Mouse (Mus musculus): ENCODE results near the gene Rhov. TPM values are rescaled to one million over a fixed set of nuclear protein-coding genes. Genes with fewer than 3 reads are reported as not detected.
A peak's percentile ranks its signal among the peaks of the same experiment; 100 is the strongest.

The Rhov gene
- polyA plus RNA-seq, 1 experiment from 2014 or later: 20.9 TPM

DNA sequence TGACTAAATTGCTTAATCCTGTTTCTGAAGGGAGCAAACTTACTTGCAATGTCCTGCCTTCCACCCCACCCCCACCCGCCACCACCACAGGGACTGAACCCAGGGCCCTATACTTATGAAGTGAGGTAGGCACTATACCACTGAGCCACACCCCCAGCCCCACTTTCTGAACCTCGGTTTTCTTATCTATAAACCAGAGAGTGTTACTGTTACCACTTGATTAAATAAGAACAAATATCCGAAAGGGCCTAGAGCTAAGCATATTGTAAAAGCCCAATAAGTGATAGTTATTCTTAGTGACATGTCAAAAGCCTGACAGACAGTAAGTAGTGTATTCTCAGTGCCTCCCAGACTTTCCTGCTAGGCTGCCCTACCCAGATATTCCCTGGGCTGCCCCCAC is 33.3 kb upstream of the Rhov start:
- H3K9me3 ChIP-seq (ENCODE audit: control insufficient read depth, low read length): no peaks in the 10 kb centered on the region
- no peak overlapping the region for H3K9ac ChIP-seq
- H3K4me3 ChIP-seq (replicated peaks; ENCODE audit: low read length): no peak overlapping the region
- WGBS: 64% methylated on average over 3 of the region's 3 CpGs
- peaks cover 2% of the 10 kb centered on the region for H3K36me3 ChIP-seq (replicated peaks; ENCODE audit: control insufficient read depth, insufficient read depth)
- H3K27me3 ChIP-seq (ENCODE audit: control insufficient read depth, insufficient read depth, low read length): no peaks in the 10 kb centered on the region
- no peak overlapping the region for H3K4me2 ChIP-seq (replicated peaks)
- peaks cover 2% of the 10 kb centered on the region; the same call in 1 of the 2 replicates for H3K4me1 ChIP-seq (replicated peaks; ENCODE audit: control insufficient read depth, insufficient read depth, low read length)
- ATAC-seq (ENCODE audit: low FRiP score): no peak
- H3K27ac ChIP-seq: no peak overlapping the region
- DNase-seq (ENCODE audit: low spot score): no peak

DNA sequence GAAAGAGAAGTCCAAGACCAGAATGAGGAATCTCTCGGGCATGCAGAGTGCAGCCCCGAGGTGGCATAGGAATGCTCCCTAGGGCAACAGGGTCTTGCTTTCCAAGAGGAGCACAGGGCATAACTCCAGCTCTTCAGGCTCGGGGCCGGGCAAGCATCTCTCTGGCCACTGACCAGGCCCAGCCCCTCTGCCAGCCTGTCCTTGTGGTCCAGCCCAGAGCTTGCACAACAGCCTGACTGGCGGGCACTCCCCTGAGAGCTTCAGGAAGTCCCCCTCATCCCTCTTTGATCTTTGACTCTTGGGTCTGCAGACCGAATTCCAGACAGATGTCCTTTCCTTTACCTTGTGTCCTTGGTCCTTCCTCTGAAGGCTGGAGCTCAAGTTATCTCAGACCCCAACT is 31.8 kb upstream of the Rhov start:
- no peaks in the 10 kb centered on the region for H3K9me3 ChIP-seq (ENCODE audit: control insufficient read depth, low read length)
- H3K27ac ChIP-seq: no peak overlapping the region
- H3K9ac ChIP-seq: no peak overlapping the region
- H3K27me3 ChIP-seq (ENCODE audit: control insufficient read depth, insufficient read depth, low read length): no peaks in the 10 kb centered on the region
- peaks cover 17% of the 10 kb centered on the region for H3K36me3 ChIP-seq (replicated peaks; ENCODE audit: control insufficient read depth, insufficient read depth)
- ATAC-seq (ENCODE audit: low FRiP score) (no peak), DNase-seq (ENCODE audit: low spot score) (no peak)
- 82% methylated on average over 6 of the region's 6 CpGs for WGBS
- H3K4me2 ChIP-seq (replicated peaks): no peak overlapping the region
- H3K4me1 ChIP-seq (replicated peaks; ENCODE audit: control insufficient read depth, insufficient read depth, low read length): peaks cover 2% of the 10 kb centered on the region; the same call in 1 of the 2 replicates
- no peak overlapping the region for H3K4me3 ChIP-seq (replicated peaks; ENCODE audit: low read length)

DNA sequence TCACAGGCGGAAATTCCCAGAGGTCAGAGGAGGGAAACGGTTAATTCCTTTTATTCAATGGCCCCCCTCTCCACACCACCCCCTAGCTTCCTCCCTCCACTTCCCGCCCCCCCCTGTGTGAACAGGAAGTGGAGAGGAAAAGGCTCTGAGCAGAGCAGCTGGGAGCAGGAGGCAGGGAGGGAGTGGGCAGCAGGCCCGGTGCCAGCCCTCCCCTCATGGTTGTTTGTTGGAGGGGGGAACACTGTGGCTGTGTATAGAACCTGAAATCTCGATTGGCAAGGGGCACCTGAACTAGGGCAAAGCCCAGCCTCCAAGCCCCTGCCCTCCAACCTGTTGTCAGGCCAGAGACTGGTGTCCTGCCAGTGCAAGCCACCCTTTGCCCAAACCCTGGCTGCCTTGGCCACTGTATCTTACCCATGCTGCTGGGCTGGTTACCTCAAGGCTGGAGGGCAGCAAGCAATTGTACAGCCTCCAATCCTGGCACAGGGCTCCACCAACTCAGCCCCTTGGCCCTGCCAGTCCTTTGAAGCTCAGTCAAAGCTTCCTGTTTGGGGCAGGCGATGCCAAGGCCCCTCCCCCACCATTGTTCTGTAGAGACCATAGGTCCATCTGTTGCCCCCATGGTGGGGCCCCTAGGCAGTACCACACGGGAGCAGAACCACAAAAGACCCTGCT is 29.9 kb upstream of the Rhov start:
- peak; percentile 37 for ATAC-seq (ENCODE audit: low FRiP score)
- no peak for DNase-seq (ENCODE audit: low spot score)
- 37% methylated on average over 7 of the region's 7 CpGs for WGBS
- H3K9ac ChIP-seq: no peak overlapping the region
- H3K4me1 ChIP-seq (replicated peaks; ENCODE audit: control insufficient read depth, insufficient read depth, low read length): peaks cover 2% of the 10 kb centered on the region; the same call in 1 of the 2 replicates
- H3K4me3 ChIP-seq (replicated peaks; ENCODE audit: low read length): no peak overlapping the region
- no peaks in the 10 kb centered on the region for H3K27me3 ChIP-seq (ENCODE audit: control insufficient read depth, insufficient read depth, low read length)
- peaks cover 36% of the 10 kb centered on the region for H3K36me3 ChIP-seq (replicated peaks; ENCODE audit: control insufficient read depth, insufficient read depth)
- no peak overlapping the region for H3K4me2 ChIP-seq (replicated peaks)
- peak overlapping the region; percentile 65; the same call in 1 of the 2 replicates for H3K27ac ChIP-seq
- H3K9me3 ChIP-seq (ENCODE audit: control insufficient read depth, low read length): no peaks in the 10 kb centered on the region

- Histone ChIP-seq H3K4me3 (replicated peaks; ENCODE audit: low read length) (no peak overlapping the region), H3K9me3 (ENCODE audit: control insufficient read depth, low read length) (no peaks in the 10 kb centered on the region), H3K4me2 (replicated peaks) (no peak overlapping the region), H3K9ac (no peak overlapping the region), H3K4me1 (replicated peaks; ENCODE audit: control insufficient read depth, insufficient read depth, low read length) (peaks cover 2% of the 10 kb centered on the region; the same call in 1 of the 2 replicates), H3K27ac (peak overlapping the region; percentile 65; the same call in 1 of the 2 replicates), H3K27me3 (ENCODE audit: control insufficient read depth, insufficient read depth, low read length) (no peaks in the 10 kb centered on the region), H3K36me3 (replicated peaks; ENCODE audit: control insufficient read depth, insufficient read depth) (peaks cover 41% of the 10 kb centered on the region)
- DNase-seq (ENCODE audit: low spot score) (no peak), ATAC-seq (ENCODE audit: low FRiP score) (peak; percentile 54)
- 5% methylated on average over 15 of the region's 15 CpGs for WGBS
Measured at GRCm38 (mm10) chr2:119299981-119300818, 29.1 kb upstream of the Rhov start.

DNA sequence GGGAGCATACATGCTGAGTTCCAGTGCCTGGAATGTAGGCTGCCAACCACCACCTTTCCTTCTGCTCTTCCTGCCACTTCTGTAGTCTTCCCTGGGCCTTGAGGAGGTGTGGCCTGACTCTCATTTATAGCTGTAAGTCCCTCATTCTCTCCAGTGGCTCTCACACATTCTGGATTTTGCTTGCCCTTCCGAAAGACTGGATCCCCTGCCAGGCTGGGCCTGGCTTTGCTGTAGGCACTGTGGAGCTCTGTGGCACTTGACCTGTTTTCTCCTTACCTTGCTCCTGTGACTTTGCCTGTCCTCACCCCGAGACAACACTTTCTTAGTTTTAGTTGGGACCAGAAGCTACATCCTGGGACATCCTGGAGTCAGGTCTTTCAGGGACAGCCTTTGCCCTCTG is 27.8 kb upstream of the Rhov start:
- Histone ChIP-seq H3K4me1 (replicated peaks; ENCODE audit: control insufficient read depth, insufficient read depth, low read length) (no peaks in the 10 kb centered on the region), H3K27ac (no peak overlapping the region), H3K4me3 (replicated peaks; ENCODE audit: low read length) (no peak overlapping the region), H3K36me3 (replicated peaks; ENCODE audit: control insufficient read depth, insufficient read depth) (peaks cover 55% of the 10 kb centered on the region), H3K27me3 (ENCODE audit: control insufficient read depth, insufficient read depth, low read length) (no peaks in the 10 kb centered on the region), H3K4me2 (replicated peaks) (no peak overlapping the region), H3K9me3 (ENCODE audit: control insufficient read depth, low read length) (no peaks in the 10 kb centered on the region), H3K9ac (no peak overlapping the region)
- DNase-seq (ENCODE audit: low spot score): no peak
- WGBS: 92% methylated on average over 2 of the region's 2 CpGs
- ATAC-seq (ENCODE audit: low FRiP score): no peak

- no peaks in the 10 kb centered on the region for H3K4me1 ChIP-seq (replicated peaks; ENCODE audit: control insufficient read depth, insufficient read depth, low read length)
- no peaks in the 10 kb centered on the region for H3K27me3 ChIP-seq (ENCODE audit: control insufficient read depth, insufficient read depth, low read length)
- H3K4me2 ChIP-seq (replicated peaks): no peak overlapping the region
- H3K9ac ChIP-seq: no peak overlapping the region
- H3K36me3 ChIP-seq (replicated peaks; ENCODE audit: control insufficient read depth, insufficient read depth): peaks cover 60% of the 10 kb centered on the region
- 52% methylated on average over 5 of the region's 5 CpGs for WGBS
- ATAC-seq (ENCODE audit: low FRiP score) (no peak), DNase-seq (ENCODE audit: low spot score) (peak; percentile 81)
- no peak overlapping the region for H3K27ac ChIP-seq
- H3K4me3 ChIP-seq (replicated peaks; ENCODE audit: low read length): no peak overlapping the region
- no peaks in the 10 kb centered on the region for H3K9me3 ChIP-seq (ENCODE audit: control insufficient read depth, low read length)
Measured at GRCm38 (mm10) chr2:119298330-119298729, 27.3 kb upstream of the Rhov start.

DNA sequence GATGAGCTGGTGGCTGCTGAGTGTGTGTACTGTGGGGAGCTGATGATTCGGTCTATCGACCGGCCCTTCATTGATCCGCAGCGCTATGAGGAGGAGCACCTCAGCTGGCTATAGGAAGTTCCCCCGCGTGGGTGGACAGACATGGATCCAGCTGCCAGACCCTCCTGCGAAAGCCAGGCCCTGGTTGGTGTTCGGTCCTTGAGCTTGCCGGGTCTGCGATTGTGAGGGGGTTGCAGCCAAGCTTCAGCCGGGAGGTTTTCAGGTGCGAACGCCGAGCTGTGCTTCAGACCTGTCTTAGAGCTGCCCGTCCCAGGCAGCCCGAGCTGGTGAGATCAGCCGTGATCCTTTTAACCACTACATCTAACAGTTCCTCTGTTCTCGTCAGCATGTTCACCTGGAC is 26.4 kb upstream of the Rhov start:
- H3K9ac ChIP-seq: no peak overlapping the region
- H3K36me3 ChIP-seq (replicated peaks; ENCODE audit: control insufficient read depth, insufficient read depth): peaks cover 68% of the 10 kb centered on the region
- WGBS: 96% methylated on average over 19 of the region's 19 CpGs
- H3K4me3 ChIP-seq (replicated peaks; ENCODE audit: low read length): no peak overlapping the region
- H3K4me1 ChIP-seq (replicated peaks; ENCODE audit: control insufficient read depth, insufficient read depth, low read length): no peaks in the 10 kb centered on the region
- H3K4me2 ChIP-seq (replicated peaks): no peak overlapping the region
- H3K27me3 ChIP-seq (ENCODE audit: control insufficient read depth, insufficient read depth, low read length): no peaks in the 10 kb centered on the region
- DNase-seq (ENCODE audit: low spot score): no peak
- no peak overlapping the region for H3K27ac ChIP-seq
- no peaks in the 10 kb centered on the region for H3K9me3 ChIP-seq (ENCODE audit: control insufficient read depth, low read length)
- ATAC-seq (ENCODE audit: low FRiP score): no peak

DNA sequence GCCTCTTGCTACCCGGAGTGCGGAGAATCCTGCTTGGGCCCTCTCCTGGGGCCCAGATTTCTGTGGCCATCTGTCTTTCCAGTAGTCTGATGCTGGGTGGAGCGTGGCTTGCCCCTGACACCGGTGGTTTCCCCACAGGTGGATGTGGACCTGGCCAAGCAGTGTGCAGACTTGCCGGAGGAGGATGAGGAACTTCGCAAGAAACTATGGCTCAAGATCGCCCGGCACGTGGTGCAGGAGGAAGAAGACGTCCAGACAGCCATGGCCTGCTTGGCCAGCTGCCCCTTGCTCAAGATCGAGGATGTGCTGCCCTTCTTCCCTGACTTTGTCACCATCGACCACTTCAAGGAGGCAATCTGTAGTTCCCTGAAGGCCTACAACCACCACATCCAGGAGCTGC is 25.7 kb upstream of the Rhov start:
- Histone ChIP-seq H3K9me3 (ENCODE audit: control insufficient read depth, low read length) (no peaks in the 10 kb centered on the region), H3K27me3 (ENCODE audit: control insufficient read depth, insufficient read depth, low read length) (no peaks in the 10 kb centered on the region), H3K4me2 (replicated peaks) (no peak overlapping the region), H3K4me3 (replicated peaks; ENCODE audit: low read length) (no peak overlapping the region), H3K36me3 (replicated peaks; ENCODE audit: control insufficient read depth, insufficient read depth) (peaks cover 75% of the 10 kb centered on the region), H3K27ac (no peak overlapping the region), H3K4me1 (replicated peaks; ENCODE audit: control insufficient read depth, insufficient read depth, low read length) (no peaks in the 10 kb centered on the region), H3K9ac (no peak overlapping the region)
- WGBS: 96% methylated on average over 12 of the region's 12 CpGs
- no peak for ATAC-seq (ENCODE audit: low FRiP score)
- DNase-seq (ENCODE audit: low spot score): no peak

DNA sequence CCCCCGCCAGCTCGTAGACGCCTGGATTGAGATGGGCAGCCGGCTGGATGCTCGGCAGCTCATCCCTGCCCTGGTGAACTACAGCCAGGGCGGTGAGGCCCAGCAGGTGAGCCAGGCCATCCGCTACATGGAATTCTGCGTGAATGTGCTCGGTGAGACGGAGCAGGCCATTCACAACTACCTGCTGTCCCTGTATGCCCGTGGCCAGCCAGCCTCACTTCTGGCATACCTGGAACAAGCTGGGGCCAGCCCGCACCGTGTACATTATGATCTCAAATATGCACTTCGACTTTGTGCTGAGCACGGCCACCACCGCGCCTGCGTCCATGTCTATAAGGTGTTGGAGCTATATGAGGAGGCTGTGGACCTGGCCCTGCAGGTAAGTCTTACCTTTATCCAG is 23.3 kb upstream of the Rhov start:
- no peaks in the 10 kb centered on the region for H3K27me3 ChIP-seq (ENCODE audit: control insufficient read depth, insufficient read depth, low read length)
- H3K4me2 ChIP-seq (replicated peaks): no peak overlapping the region
- peaks cover 4% of the 10 kb centered on the region for H3K4me1 ChIP-seq (replicated peaks; ENCODE audit: control insufficient read depth, insufficient read depth, low read length)
- no peak overlapping the region for H3K4me3 ChIP-seq (replicated peaks; ENCODE audit: low read length)
- no peak overlapping the region for H3K27ac ChIP-seq
- H3K36me3 ChIP-seq (replicated peaks; ENCODE audit: control insufficient read depth, insufficient read depth): peaks cover 89% of the 10 kb centered on the region
- ATAC-seq (ENCODE audit: low FRiP score) (no peak), DNase-seq (ENCODE audit: low spot score) (no peak)
- H3K9ac ChIP-seq: no peak overlapping the region
- H3K9me3 ChIP-seq (ENCODE audit: control insufficient read depth, low read length): no peaks in the 10 kb centered on the region
- 94% methylated on average over 18 of the region's 18 CpGs for WGBS
